Mouse (Mus musculus) cerebellum, adult 9-10 months (tissue): ENCODE measurements around the gene Mst1r.
A peak's percentile ranks its signal among the peaks of the same experiment; 100 is the strongest.

Experiments
- DNase-seq: peaks from one replicate; pipeline ENCODE4 v3.0.0; 2022

Gene Mst1r

GRCm38 (mm10) chr9:107914764-107915420, 8.2 kb downstream of the Mst1r start:
- DNase-seq: no peak

GRCm38 (mm10) chr9:107917895-107918608, 11.4 kb downstream of the Mst1r start:
- DNase-seq: no peak

- DNase-seq: no peak
Observed at GRCm38 (mm10) chr9:107918884-107919283, 12.2 kb downstream of the Mst1r start.

DNA sequence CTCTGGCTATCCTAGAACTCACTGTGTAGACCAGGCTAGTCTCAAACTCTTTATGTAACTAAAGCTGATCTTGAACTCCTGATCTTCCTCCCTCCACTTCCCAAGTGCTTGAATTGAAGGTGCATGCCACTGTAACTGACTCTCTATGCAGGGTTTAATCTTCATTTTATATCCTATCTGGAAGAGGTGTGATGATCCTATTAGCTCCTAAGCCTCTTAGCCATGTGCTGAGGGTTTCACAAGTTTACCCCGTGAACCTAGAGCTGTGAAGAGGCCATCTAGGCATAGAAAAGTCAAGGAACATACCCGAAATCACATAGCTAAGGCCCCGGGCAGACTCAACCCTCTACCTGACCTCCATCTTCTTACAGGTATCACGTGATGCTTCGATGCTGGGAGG, 12.8 kb downstream of the Mst1r start:
- no peak for DNase-seq

DNA sequence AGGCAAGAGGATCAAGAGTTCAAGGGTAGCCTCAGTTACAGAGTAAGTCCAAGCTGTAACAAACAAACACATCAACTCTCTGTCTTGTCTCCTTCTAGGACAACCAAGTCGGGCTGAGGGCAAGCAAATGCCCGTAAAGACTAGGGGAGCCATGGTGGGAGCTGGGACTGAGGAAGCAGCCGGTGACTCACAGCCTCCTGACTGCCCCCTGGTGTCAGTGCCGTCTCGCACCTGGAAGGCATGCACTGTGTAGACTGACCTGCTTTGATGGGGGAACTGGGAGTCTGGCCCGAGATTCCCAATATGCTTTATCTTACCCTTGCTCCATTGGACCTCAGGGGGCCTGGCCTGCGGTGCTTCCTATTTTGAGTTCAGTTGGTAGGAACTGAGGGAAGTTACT, 16.3 kb downstream of the Mst1r start:
- no peak for DNase-seq

- no peak for DNase-seq
Observed at GRCm38 (mm10) chr9:107923956-107924355, 17.3 kb downstream of the Mst1r start.

DNA sequence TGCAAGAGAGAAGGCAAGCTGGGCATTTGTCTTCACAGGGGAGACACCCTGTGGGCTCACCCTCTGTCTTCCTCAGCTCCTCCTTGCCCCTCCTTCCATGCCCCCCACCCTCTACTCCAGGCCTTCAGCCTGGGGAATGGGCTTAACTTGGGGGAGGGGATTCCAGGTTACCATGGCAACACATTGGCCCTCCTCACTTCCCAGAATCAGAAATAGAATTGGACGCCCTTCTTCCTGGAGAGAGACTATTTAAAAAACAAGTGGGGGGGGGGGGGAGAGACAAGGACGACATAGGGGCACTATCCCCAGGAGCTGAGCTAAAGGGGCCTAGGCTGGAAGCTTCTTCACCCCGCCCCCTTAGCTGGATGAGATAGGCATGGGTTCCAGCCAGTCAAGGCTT, 18.6 kb downstream of the Mst1r start:
- DNase-seq: no peak

DNA sequence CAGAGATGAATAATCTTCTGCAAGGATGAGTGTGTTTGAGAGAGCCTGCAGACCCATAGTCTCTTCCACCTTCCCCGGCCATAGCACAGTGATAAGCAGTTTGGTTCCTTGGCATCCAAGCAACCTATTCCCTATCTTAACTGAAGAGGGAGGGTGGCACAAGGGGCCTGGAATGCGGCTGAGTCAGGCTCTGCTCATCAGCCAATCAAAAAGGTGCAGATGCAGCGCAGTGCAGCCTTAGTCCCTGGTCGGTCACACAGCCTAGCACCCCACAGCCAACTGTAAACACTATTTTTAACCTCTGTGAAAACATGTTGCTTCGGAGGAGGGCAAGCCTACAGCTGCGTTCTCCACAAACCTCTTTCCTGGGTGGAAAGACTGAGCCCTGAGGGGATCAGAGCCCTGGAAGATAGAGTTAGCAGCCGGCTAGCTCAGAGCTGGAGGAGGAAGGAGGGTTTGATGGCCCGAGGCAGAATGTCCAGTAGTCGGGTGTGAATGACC, 20.3 kb downstream of the Mst1r start:
- no peak for DNase-seq

GRCm38 (mm10) chr9:107927749-107928148, 21.1 kb downstream of the Mst1r start:
- no peak for DNase-seq

DNA sequence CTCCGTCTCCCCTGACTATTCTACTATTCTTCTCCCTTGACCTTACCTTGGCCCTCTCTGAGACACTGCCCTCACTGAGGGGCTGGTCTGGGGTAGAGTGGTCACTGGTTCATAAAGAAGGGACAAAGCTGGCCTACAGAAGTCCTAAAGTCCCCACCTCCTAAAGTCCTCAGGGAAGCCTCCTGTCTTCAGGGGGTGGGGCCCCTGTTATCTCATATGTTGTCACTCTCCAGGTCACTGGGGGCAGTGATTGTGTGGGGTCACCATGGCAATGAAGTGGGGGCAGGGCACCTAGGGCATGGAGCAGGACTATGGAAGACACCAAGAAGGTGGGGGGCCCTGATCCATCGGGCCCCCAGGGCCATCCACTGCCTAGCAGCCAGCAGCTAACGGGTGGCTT, 21.5 kb downstream of the Mst1r start, which contains the start of gene Actl11:
Actl11 (plus strand) TSS at position 301 of the 400 bp plus-strand sequence.
- DNase-seq: no peak

DNA sequence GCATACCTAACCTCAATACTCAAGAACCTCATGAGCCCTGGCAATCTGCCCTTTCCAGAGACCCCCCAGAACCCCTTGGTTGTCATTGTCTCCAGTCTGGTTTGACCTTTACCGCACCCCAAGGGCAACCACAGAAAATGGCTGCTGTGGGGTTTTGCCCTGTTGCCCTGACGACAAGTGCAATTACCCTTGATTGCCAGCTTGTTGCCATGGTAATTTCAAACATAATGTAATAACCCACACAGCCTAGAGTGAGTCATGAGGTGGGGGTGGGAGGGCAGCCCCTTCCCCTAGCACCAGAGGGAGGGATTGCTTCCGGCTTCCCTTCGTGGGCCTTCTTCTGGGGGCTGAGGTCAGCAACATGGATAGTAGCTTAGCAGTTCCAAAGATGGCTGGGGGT, 25.5 kb downstream of the Mst1r start:
- no peak for DNase-seq

DNA sequence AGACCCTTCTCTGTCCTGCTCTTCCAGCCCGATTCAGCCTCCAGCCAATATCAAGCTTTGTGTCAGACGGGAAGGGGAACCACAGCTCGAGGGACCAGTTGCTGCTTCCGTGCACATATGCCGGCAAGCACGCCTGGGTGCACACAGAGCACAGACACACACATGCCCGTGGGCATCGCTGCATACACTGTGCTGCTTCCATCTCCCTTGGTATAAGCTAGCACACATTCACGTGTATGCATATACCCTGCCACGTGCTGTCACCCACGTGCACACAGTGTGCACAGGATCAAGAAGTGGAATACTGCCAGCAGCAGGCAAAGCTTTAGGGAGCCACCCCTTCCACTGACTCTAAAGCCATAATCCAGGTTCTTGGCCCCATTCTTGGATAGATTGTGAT, 27.5 kb downstream of the Mst1r start:
- no peak for DNase-seq

DNA sequence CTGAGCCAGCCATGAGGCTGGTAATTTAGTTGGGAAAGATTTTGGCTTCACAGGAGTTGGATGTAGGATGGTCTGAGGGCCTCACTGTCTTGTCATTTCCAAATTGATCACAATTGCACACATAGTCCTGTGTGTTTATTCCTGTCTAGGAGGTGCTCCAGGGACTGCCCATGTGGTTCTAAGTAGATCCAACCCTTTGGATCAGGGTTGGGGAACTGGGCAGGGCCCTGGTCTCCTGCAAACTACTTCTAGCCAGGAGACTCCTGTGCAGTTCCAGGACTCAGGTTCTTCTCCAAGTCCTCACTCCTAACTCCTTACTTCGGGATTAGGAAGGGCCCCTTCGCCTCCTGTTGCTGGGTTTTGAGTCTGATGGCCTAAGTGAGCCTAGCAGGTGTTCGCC, 28.7 kb downstream of the Mst1r start, which contains the start of gene Camkv:
Camkv (plus strand) TSS at position 301 of the 400 bp plus-strand sequence.
- no peak for DNase-seq

DNA sequence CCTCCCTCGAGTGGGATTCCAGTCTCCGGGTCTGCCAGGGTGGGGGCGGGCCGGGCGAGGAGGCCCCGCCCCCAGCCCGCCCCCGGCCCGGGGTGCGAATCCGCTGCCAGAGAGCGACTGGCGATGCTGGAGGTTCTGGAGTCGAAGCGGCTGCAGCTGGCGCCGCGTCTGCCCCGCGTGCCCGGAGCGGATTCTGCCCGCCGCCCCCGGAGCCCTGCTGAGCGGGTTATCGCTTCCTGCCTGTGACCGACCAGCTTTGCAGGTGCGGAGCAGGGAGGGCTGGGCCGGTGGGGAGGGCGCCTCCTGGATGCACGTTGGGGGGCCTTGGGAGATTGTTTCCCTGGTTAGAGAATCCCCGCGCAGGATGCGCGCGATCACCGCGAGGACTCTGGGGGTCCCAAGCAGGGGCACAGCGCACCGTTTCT, 29.1 kb downstream of the Mst1r start:
- DNase-seq: no peak

DNA sequence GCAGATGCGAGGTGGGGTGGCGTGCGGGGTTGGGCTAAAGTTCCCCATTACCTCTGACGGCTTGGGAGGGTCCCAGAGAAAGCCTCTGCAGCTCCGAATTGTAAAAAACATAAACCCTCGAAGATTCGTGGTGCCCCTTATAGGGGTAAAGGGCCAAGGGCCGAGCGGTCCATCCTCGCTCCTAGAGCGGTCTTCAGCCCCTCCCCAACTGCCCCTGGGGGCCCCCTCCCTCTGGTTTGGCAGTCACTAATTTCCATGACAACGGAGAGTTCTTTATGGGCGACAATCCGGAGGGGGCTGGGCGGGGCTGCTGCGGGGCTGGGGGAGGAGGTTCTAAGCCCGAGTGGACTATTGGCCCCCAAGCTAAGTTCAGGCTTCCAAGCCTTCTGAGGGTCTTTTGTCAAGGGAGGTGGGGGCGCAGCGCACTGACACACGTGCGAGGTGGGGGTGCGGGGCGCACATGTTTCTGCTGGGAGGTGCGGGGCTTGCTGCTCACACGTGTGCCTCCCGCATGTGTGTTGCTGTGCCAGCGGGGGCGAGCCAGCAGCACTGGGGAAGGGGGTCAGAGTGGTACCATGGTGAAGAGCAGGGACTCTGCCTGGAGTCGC, 29.6 kb downstream of the Mst1r start:
- no peak for DNase-seq

GRCm38 (mm10) chr9:107936831-107937230, 30.2 kb downstream of the Mst1r start:
- no peak for DNase-seq

- DNase-seq: peak; percentile 65
Observed at GRCm38 (mm10) chr9:107947241-107948194, 40.8 kb downstream of the Mst1r start.

DNA sequence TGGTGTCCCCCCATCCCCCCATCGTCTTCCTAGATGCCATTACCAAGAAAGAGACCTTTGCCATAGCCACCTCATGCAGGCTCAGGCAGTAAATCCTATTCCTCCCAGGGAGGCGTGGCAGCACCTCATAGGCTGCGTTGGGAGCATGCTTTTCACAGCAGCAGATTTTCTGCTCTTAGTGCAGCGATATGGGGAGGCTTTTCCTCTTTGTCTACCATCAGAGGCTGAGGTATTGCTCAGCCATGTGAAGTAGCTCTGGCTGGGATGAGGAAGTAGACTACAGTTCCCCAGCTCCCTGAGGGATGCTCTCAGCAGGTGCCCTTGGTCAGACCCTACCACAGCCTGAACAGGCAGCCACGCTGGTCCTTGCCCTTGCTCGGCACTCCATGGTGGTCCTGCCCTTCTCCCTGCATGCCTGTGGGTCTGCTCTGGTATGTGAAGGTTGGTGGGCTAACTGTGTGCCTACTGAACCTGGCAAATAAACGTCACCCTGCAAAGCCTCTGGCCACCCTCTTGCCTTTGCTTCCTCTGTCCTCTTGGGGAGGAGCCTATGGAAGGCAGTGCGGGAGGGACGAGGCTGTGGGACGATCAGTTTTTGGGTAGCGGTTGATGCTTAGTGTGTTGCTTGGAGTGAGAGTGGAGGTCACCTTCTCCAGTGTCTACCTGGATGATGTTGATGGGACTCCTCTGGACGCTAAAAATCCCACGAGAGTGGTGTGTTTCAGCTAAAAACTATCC, 42.7 kb downstream of the Mst1r start:
- no peak for DNase-seq

DNA sequence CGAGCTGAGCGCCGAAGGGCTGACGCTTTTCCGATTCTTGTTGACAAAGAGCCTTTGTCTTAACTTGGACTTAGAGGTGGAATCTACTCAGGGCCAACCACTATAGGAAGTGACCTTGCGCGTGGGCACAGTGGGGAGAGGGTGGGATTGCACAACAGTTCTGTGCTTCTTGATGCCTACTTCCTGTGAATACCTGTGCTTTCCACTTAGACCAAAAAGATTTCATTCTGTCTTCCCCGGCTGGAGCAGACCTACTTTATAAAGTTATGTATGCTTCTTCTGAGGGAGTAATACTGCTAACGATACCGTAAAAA, 43.2 kb downstream of the Mst1r start, which contains the start of gene Traip:
Traip (plus strand) TSS at position 215 of the 314 bp plus-strand sequence.
- DNase-seq: no peak

GRCm38 (mm10) chr9:107950460-107951355, 44.0 kb downstream of the Mst1r start:
- peak; percentile 90 for DNase-seq
